Mouse (Mus musculus): Measurements from ENCODE around the gene Mgat4b.
A peak's percentile ranks its signal among the peaks of the same experiment; 100 is the strongest.

Mgat4b gene

GRCm38 (mm10) chr11:50201590-50201989 lies 9.1 kb upstream of the Mgat4b start:
- no peak for DNase-seq

GRCm38 (mm10) chr11:50203302-50203827 lies 7.3 kb upstream of the Mgat4b start:
- no peak for DNase-seq

- no peak for DNase-seq
Measured at GRCm38 (mm10) chr11:50205434-50205833, 5.3 kb upstream of the Mgat4b start.

- no peak for DNase-seq
Measured at GRCm38 (mm10) chr11:50206037-50206436, 4.7 kb upstream of the Mgat4b start.

- DNase-seq = no peak
Measured at GRCm38 (mm10) chr11:50207344-50207743, 3.3 kb upstream of the Mgat4b start.

- no peak for DNase-seq
Measured at GRCm38 (mm10) chr11:50208039-50208438, 2.7 kb upstream of the Mgat4b start.

GRCm38 (mm10) chr11:50210101-50210504 lies 587 bp upstream of the Mgat4b start:
- peak; percentile 84 for DNase-seq

- DNase-seq = no peak
Measured at GRCm38 (mm10) chr11:50211322-50212059, 801 bp downstream of the Mgat4b start.

- no peak for DNase-seq
Measured at GRCm38 (mm10) chr11:50212060-50212739, 1.5 kb downstream of the Mgat4b start.

- DNase-seq = peak; percentile 94
Measured at GRCm38 (mm10) chr11:50212848-50213758, 2.4 kb downstream of the Mgat4b start.

GRCm38 (mm10) chr11:50214631-50215030 lies 3.9 kb downstream of the Mgat4b start:
- DNase-seq = no peak

- DNase-seq = no peak
Measured at GRCm38 (mm10) chr11:50215633-50216032, 4.9 kb downstream of the Mgat4b start.

GRCm38 (mm10) chr11:50216724-50217366 lies 6.2 kb downstream of the Mgat4b start:
- no peak for DNase-seq

GRCm38 (mm10) chr11:50217811-50218210 lies 7.1 kb downstream of the Mgat4b start:
- peak; percentile 61 for DNase-seq

GRCm38 (mm10) chr11:50219833-50220232 lies 9.1 kb downstream of the Mgat4b start:
- DNase-seq = no peak

- peak; percentile 73 for DNase-seq
Measured at GRCm38 (mm10) chr11:50222559-50223276, 12.0 kb downstream of the Mgat4b start.

- DNase-seq = no peak
Measured at GRCm38 (mm10) chr11:50223783-50224662, 13.3 kb downstream of the Mgat4b start.

GRCm38 (mm10) chr11:50224671-50225530 lies 14.2 kb downstream of the Mgat4b start:
- peak; percentile 94 for DNase-seq

GRCm38 (mm10) chr11:50225611-50226378 lies 15.1 kb downstream of the Mgat4b start:
- peak; percentile 71 for DNase-seq

Measured in kidney, adult 18-20 months (tissue).